Mouse (Mus musculus): ENCODE data around the gene Zfp329. TPM values are rescaled to one million over a fixed set of nuclear protein-coding genes. Genes with fewer than 3 reads are reported as not detected.
"Not testable (repeated sequence)": the region's sequence is repeated elsewhere in the genome, so short reads cannot be mapped to it uniquely, and the experiment has no call there.

The Zfp329 gene
- polyA plus RNA-seq, 1 experiment from 2014 or later: 32.1 TPM

DNA sequence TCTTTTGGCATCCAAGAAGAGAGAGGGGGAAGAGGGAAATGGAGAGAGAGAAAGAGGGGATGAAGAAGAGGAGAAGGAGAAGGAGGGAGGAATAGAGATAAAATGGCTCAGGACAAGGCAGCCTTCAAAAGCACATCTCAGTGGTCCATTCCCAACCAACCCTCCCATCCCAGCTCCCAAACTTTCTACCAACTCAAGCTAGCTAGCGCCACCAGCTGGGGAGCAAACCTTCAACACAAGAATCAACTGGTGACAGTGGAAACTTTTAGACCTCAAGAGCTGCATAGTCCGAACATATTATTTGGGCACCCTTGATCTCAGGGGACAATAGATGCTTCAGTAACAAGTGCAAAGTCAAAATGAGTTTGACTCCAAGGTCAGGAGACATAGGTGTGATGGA, 20.7 kb downstream of the Zfp329 start:
- H3K4me3 ChIP-seq (replicated peaks; ENCODE audit: low read length): no peak overlapping the region
- 78% methylated on average over 2 of the region's 2 CpGs for WGBS
- ATAC-seq: no peak
- no peak overlapping the region for H3K4me2 ChIP-seq (ENCODE audit: low read length)
- H3K27me3 ChIP-seq (replicated peaks; ENCODE audit: control insufficient read depth, insufficient read depth, low read length): no peaks in the 10 kb centered on the region
- no peak overlapping the region for H3K9ac ChIP-seq (replicated peaks; ENCODE audit: low read depth, low read length)
- H3K4me1 ChIP-seq (replicated peaks; ENCODE audit: control insufficient read depth, insufficient read depth, low read length): peaks cover 9% of the 10 kb centered on the region
- peaks cover 15% of the 10 kb centered on the region for H3K9me3 ChIP-seq (ENCODE audit: control insufficient read depth, low read length)
- no peak overlapping the region for H3K27ac ChIP-seq (ENCODE audit: low read length)
- peaks cover 10% of the 10 kb centered on the region for H3K36me3 ChIP-seq (ENCODE audit: control insufficient read depth, insufficient read depth)

DNA sequence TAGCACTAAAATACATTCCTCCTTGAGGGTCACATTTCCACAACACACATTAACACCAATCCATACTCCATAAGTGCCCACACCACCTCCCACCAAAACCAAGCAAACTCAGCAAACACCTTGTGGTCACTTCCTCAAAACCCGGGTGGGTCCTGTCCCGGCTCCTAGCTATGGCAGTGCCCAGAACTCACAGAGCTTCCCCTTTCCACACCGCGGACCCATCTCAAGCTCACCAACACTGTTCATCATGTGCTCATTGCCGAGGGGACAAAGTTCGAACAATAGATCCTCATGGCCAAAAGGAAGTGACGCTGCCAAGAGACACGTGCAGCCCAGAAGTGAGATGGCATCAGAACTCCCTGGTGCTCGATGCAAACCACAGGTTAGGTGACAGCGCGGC, 26.0 kb downstream of the Zfp329 start:
- not testable (repeated sequence) for H3K4me3 ChIP-seq (replicated peaks; ENCODE audit: low read length); ATAC-seq; H3K4me1 ChIP-seq (replicated peaks; ENCODE audit: control insufficient read depth, insufficient read depth, low read length); H3K27ac ChIP-seq (ENCODE audit: low read length); H3K9ac ChIP-seq (replicated peaks; ENCODE audit: low read depth, low read length); H3K27me3 ChIP-seq (replicated peaks; ENCODE audit: control insufficient read depth, insufficient read depth, low read length); H3K36me3 ChIP-seq (ENCODE audit: control insufficient read depth, insufficient read depth); H3K4me2 ChIP-seq (ENCODE audit: low read length)
- peaks cover 11% of the 10 kb centered on the region for H3K9me3 ChIP-seq (ENCODE audit: control insufficient read depth, low read length)
- 91% methylated on average over 11 of the region's 11 CpGs for WGBS

DNA sequence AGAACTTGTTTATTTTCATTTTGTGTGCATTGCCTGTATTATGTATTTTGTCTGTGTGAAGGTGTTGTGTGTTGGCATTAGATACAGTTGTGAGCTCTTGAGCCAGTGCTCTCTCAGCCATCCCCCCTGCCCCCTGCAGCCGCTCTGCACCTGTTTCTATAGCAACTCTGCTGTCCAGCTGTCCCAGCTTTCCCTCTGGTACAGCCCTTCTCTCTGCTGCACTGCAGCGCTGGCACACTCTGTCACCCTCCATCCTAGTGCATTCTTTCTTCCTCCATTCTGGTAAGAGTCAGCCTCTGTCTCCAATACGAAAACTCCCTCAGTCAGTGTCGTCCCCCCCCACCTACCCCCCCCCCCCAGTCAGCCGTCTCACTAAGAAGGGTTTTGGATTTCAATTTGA, 30.6 kb downstream of the Zfp329 start:
- ATAC-seq: peak; percentile 55; the same call in 1 of the 2 replicates

DNA sequence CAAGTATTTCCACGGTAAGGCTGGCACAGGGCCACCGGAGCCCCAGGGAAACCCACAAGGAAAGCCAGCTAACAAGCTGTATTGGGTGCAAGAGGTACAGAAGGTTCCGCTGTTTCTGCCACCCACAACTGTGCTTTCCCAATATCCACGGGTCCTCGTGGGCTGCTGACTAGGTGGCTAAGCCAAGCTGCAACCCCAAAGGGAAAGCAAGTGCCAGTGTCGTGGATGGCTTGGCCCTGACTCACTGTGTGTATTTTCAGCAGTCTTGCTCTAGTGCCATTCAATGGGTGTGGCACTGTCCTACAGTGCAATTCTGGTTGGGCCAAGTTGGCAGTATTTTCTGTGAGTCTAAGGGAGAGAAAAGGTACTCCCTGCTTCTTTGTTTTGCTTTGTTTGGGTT, 31.3 kb downstream of the Zfp329 start:
- H3K9ac ChIP-seq (replicated peaks; ENCODE audit: low read depth, low read length): no peak overlapping the region
- no peaks in the 10 kb centered on the region for H3K9me3 ChIP-seq (ENCODE audit: control insufficient read depth, low read length)
- no peaks in the 10 kb centered on the region for H3K4me1 ChIP-seq (replicated peaks; ENCODE audit: control insufficient read depth, insufficient read depth, low read length)
- 68% methylated on average over 6 of the region's 6 CpGs for whole genome bisulfite sequencing
- no peaks in the 10 kb centered on the region for H3K36me3 ChIP-seq (ENCODE audit: control insufficient read depth, insufficient read depth)
- no peak overlapping the region for H3K27ac ChIP-seq (ENCODE audit: low read length)
- no peaks in the 10 kb centered on the region for H3K27me3 ChIP-seq (replicated peaks; ENCODE audit: control insufficient read depth, insufficient read depth, low read length)
- no peak overlapping the region for H3K4me2 ChIP-seq (ENCODE audit: low read length)
- no peak for ATAC-seq
- H3K4me3 ChIP-seq (replicated peaks; ENCODE audit: low read length): no peak overlapping the region

More for the DNA sequence above, 30.6 kb downstream of the Zfp329 start:
- H3K9me3 ChIP-seq (ENCODE audit: control insufficient read depth, low read length): no peaks in the 10 kb centered on the region
- H3K27me3 ChIP-seq (replicated peaks; ENCODE audit: control insufficient read depth, insufficient read depth, low read length): no peaks in the 10 kb centered on the region
- no peak overlapping the region for H3K4me3 ChIP-seq (replicated peaks; ENCODE audit: low read length)
- H3K36me3 ChIP-seq (ENCODE audit: control insufficient read depth, insufficient read depth): no peaks in the 10 kb centered on the region
- no peak overlapping the region for H3K4me2 ChIP-seq (ENCODE audit: low read length)
- no peaks in the 10 kb centered on the region for H3K4me1 ChIP-seq (replicated peaks; ENCODE audit: control insufficient read depth, insufficient read depth, low read length)
- H3K27ac ChIP-seq (ENCODE audit: low read length): no peak overlapping the region
- 12% methylated on average over 5 of the region's 5 CpGs for WGBS
- H3K9ac ChIP-seq (replicated peaks; ENCODE audit: low read depth, low read length): no peak overlapping the region

DNA sequence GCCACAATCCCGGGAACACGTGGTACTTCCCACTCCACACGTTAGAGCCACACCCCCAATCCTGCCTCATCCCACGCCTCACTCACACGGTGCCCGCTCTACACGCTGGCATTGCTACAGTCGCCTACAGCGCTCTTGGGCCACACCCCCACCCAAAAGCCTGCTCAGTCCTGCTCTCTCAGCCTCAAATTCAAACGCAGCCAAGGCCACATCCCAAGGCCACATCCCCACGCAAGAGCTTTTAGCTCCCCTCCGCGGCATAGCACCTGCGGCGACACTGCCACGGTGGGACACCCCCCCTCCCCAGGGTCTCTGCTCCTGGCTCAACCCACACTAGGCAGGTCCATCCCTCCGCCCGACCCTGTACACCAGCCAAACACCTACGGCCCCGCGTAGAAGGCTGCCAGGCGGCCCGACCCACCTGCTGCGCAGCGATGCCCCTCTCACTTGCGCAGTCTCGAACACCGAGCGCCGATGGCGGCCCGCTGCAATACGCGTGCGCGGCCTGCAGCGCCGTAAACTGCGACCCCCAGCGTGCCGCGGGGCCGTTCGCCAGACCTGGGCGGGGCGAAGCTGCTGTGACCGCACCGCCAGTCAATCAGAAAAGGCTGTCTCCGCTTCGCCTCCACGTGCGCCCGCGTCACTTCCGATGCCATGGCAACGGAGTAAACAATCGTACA, 38.4 kb downstream of the Zfp329 start:
- H3K27me3 ChIP-seq (replicated peaks; ENCODE audit: control insufficient read depth, insufficient read depth, low read length): no peaks in the 10 kb centered on the region
- peak overlapping the region; percentile 67 for H3K27ac ChIP-seq (ENCODE audit: low read length)
- peaks cover 16% of the 10 kb centered on the region for H3K4me1 ChIP-seq (replicated peaks; ENCODE audit: control insufficient read depth, insufficient read depth, low read length)
- H3K9ac ChIP-seq (replicated peaks; ENCODE audit: low read depth, low read length): peak overlapping the region; percentile 81
- ATAC-seq: peak; percentile 94
- under 1% methylated on average over 57 of the region's 57 CpGs for WGBS
- peak overlapping the region; percentile 77 for H3K4me3 ChIP-seq (replicated peaks; ENCODE audit: low read length)
- no peaks in the 10 kb centered on the region; the same call in 1 of the 2 replicates for H3K9me3 ChIP-seq (ENCODE audit: control insufficient read depth, low read length)
- H3K36me3 ChIP-seq (ENCODE audit: control insufficient read depth, insufficient read depth): peaks cover 2% of the 10 kb centered on the region
- peak overlapping the region; percentile 95 for H3K4me2 ChIP-seq (ENCODE audit: low read length)

DNA sequence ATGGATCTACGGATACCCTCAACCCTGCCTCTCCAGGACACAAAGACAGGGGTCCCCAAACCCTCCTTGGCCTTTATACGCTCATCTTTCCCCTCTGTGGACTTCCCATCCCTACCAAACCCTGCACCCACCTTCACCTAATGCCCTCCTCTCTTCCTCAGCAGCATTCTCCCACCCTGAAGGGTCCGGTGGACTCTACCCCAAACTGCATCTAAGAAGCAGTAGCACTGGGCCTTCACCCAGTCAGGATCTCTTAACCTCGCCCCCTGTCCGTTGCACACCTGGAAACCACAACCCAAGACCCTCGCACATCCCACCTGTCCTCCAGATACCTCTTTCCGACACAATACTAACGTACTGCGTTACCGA, 38.9 kb downstream of the Zfp329 start:
- Histone ChIP-seq H3K4me1 (replicated peaks; ENCODE audit: control insufficient read depth, insufficient read depth, low read length) (peaks cover 16% of the 10 kb centered on the region), H3K4me3 (replicated peaks; ENCODE audit: low read length) (peak overlapping the region; percentile 77), H3K9me3 (ENCODE audit: control insufficient read depth, low read length) (no peaks in the 10 kb centered on the region; the same call in 1 of the 2 replicates), H3K4me2 (ENCODE audit: low read length) (peak overlapping the region; percentile 95), H3K27ac (ENCODE audit: low read length) (no peak overlapping the region; the same call in 1 of the 2 replicates), H3K36me3 (ENCODE audit: control insufficient read depth, insufficient read depth) (peaks cover 7% of the 10 kb centered on the region), H3K27me3 (replicated peaks; ENCODE audit: control insufficient read depth, insufficient read depth, low read length) (no peaks in the 10 kb centered on the region), H3K9ac (replicated peaks; ENCODE audit: low read depth, low read length) (peak overlapping the region; percentile 81)
- 15% methylated on average over 10 of the region's 10 CpGs for WGBS
- no peak for ATAC-seq

DNA sequence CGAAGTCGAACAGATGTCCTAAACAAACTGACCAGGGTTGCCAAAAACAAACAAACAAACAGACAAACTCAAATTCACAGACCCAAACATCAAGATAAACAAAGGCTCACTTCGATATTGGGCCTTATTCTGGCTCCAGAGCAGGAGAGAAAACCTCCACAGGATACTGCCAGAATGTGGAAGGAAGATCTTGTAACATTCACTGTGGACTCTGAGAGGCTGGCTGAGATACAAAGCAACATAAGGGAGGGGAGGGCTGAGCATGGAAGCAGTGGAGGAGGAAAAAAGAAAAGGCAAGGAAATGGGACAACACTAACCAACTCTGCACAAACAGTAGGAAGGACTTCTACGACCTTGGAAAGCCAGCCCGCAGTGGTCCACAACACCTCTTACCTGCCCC, 39.5 kb downstream of the Zfp329 start:
- H3K4me3 ChIP-seq (replicated peaks; ENCODE audit: low read length): peak overlapping the region; percentile 77
- WGBS: 81% methylated on average over 5 of the region's 5 CpGs

DNA sequence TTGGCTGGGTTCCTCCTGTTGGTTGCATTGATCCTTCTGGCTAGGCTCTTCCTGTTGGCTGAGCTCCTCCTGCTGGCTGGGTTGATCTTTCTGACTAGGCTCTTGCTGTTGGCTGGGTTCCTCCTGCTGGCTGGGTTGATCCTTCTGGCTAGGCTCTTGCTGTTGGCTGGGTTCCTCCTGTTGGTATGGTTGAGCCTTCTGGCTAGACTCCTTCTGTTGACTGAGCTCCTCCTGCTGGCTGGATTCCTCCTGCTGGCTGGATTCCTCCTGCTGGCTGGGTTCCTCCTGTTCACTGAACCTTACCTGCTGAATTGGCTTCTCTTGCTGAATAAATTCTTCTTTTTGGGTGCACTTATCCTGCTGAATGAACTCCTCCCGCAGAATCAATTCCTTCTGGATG, 44.1 kb downstream of the Zfp329 start:
- Histone ChIP-seq H3K27ac (ENCODE audit: low read length) (no peak overlapping the region), H3K4me1 (replicated peaks; ENCODE audit: control insufficient read depth, insufficient read depth, low read length) (peaks cover 8% of the 10 kb centered on the region), H3K4me2 (ENCODE audit: low read length) (no peak overlapping the region), H3K9ac (replicated peaks; ENCODE audit: low read depth, low read length) (no peak overlapping the region), H3K9me3 (ENCODE audit: control insufficient read depth, low read length) (no peaks in the 10 kb centered on the region; the same call in 1 of the 2 replicates), H3K36me3 (ENCODE audit: control insufficient read depth, insufficient read depth) (peaks cover 20% of the 10 kb centered on the region), H3K27me3 (replicated peaks; ENCODE audit: control insufficient read depth, insufficient read depth, low read length) (no peaks in the 10 kb centered on the region), H3K4me3 (replicated peaks; ENCODE audit: low read length) (no peak overlapping the region)
- peak; percentile 78 for ATAC-seq
- 72% methylated on average over 1 of the region's 1 CpGs for WGBS

More for the DNA sequence above, 39.5 kb downstream of the Zfp329 start:
- no peak for ATAC-seq
- no peak overlapping the region for H3K27ac ChIP-seq (ENCODE audit: low read length)
- peak overlapping the region; percentile 95 for H3K4me2 ChIP-seq (ENCODE audit: low read length)
- peaks cover 13% of the 10 kb centered on the region for H3K36me3 ChIP-seq (ENCODE audit: control insufficient read depth, insufficient read depth)
- H3K27me3 ChIP-seq (replicated peaks; ENCODE audit: control insufficient read depth, insufficient read depth, low read length): no peaks in the 10 kb centered on the region
- H3K9me3 ChIP-seq (ENCODE audit: control insufficient read depth, low read length): no peaks in the 10 kb centered on the region; the same call in 1 of the 2 replicates
- H3K9ac ChIP-seq (replicated peaks; ENCODE audit: low read depth, low read length): no peak overlapping the region
- H3K4me1 ChIP-seq (replicated peaks; ENCODE audit: control insufficient read depth, insufficient read depth, low read length): peaks cover 16% of the 10 kb centered on the region

DNA sequence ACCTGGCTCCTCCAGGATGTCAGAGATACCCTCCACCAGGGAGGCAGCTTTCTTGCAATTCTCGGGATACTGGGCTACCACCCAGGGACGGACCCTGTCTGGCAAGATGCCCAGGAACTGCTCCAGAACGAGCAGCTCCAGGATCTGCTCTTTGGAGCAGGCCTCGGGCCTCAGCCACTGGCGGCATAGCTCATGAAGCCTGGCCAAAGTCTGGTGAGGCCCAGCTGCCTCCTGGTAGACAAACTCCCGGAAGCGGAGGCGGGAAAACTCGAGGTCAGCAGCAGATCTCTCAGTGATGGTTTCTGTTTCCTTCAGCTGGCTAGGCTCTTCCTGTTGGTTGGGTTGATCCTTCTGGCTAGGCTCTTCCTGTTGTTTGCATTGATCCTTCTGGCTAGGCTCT, 44.5 kb downstream of the Zfp329 start:
- H3K9me3 ChIP-seq (ENCODE audit: control insufficient read depth, low read length): no peaks in the 10 kb centered on the region; the same call in 1 of the 2 replicates
- ATAC-seq: peak; percentile 38
- no peak overlapping the region for H3K9ac ChIP-seq (replicated peaks; ENCODE audit: low read depth, low read length)
- 80% methylated on average over 9 of the region's 9 CpGs for WGBS
- H3K4me2 ChIP-seq (ENCODE audit: low read length): no peak overlapping the region
- H3K4me1 ChIP-seq (replicated peaks; ENCODE audit: control insufficient read depth, insufficient read depth, low read length): peaks cover 3% of the 10 kb centered on the region
- no peaks in the 10 kb centered on the region for H3K27me3 ChIP-seq (replicated peaks; ENCODE audit: control insufficient read depth, insufficient read depth, low read length)
- H3K27ac ChIP-seq (ENCODE audit: low read length): no peak overlapping the region
- H3K4me3 ChIP-seq (replicated peaks; ENCODE audit: low read length): no peak overlapping the region
- H3K36me3 ChIP-seq (ENCODE audit: control insufficient read depth, insufficient read depth): peaks cover 21% of the 10 kb centered on the region

Measured in forebrain, embryonic 16.5 days (tissue).